Mouse (Mus musculus) CD4-positive, CD25-positive, alpha-beta regulatory T cell (primary cell): ENCODE measurements around the gene Zfp956. TPM values are rescaled to one million over a fixed set of nuclear protein-coding genes. Genes with fewer than 3 reads are reported as not detected.

ENCODE experiments used
- polyA plus RNA-seq: library from polyadenylated mRNA; unstranded; fragments of 100-300 nt; shearing (Covaris generic); gene quantifications from one replicate; pipeline ENCODE4 v1.2.1, GENCODE M21; 2017

The Zfp956 gene
- polyA plus RNA-seq, result 26.5 TPM

DNA sequence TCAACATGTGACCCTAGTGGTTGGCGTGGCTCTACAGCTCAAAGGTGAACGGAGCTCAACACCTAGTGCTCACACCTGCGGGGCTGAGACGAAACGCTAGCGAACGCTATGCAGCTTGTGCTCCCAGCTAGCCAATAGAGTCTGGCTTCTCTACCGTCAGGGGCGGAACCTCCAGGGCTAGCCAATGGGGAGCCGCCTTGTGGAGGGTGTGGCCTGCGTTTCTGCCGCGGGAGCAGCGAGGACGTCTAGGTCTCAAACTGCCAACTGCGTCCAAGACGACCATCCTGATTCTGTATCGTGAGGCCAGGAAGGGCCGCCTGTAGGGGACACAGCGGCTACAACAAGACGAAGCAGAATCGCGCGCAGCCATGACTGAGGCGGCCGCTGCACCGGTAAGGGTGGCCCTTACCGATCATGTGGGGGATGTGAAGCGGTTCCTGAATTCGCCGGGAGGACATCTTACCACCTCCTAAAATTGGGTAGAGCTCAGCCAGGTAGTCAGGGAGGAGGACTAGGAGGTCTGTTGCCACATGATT, at the start of gene Zfp956:
Gene Zfp956 (plus strand): TSS at position 200 of the 536 bp plus-strand sequence.

DNA sequence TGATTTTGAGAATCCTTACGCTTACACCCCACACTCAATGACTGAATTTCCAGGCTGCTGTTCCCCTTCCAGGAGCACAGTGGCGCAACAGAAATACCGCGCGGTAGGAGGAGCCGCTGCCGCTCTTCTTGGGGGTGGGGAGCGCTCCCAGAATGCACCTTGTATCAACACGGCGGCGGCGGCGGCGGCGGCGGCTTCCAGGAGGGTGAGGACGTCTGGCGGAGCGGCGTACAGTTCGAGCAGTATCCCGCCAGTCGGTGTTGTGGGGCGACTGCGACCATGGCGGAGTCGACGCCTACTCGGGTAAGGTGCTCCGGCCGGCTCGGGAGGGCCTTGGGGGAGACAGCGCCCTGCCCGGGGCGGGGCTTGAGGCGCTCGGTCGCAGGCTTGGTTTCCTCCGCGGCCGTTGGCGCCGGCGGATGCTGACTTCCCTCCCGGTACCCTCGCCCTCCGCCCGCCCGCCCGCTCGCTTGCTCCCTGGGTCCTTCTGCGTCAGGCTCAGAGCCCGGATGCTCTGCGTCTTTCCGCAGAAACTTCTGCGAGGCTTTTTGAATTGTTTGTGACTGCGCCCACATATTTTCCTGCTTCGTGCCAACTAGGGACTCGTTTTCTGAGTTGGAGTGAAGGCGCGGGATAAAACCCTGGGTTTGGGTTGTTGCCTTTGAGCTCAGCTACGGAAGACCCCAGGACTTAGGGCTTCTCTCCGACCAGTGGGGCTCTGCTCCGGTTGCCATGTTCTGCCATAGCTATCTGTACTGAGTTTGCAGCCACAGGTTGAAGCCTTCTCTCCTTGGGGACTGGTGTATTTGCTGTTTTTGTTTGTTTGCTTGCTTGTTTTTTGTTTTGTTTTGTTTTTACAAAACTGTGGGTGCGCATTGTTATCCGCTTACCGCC, 32.5 kb upstream of the Zfp956 start, which contains the start of gene Zfp212:
Gene Zfp212 (plus strand): TSS at position 30 of the 894 bp plus-strand sequence.

Other genes with a start within 250 kb of the Zfp956 start
- gene Pdia4, start 140.0 kb upstream of the Zfp956 start, polyA plus RNA-seq, result 153 TPM
- 0.28 TPM for gene Zfp786, start 122.5 kb upstream of the Zfp956 start, polyA plus RNA-seq
- gene Zfp398, start 117.7 kb upstream of the Zfp956 start, polyA plus RNA-seq, result 22.1 TPM
- gene Zfp282, start 76.2 kb upstream of the Zfp956 start, polyA plus RNA-seq, result 9.9 TPM
- 16.5 TPM for gene Zfp212, start 32.9 kb upstream of the Zfp956 start, polyA plus RNA-seq
- gene Zfp777, start 95.5 kb downstream of the Zfp956 start, polyA plus RNA-seq, result 42.5 TPM
- gene Zfp746, start 133.2 kb downstream of the Zfp956 start, polyA plus RNA-seq, result 55.4 TPM